Mouse (Mus musculus): ENCODE measurements at regions not wholly inside any gene's neighbourhood (a gene's known extent, or its start where the extent isn't known, plus 50 kb on each side); places are given as distances from the start of the nearest gene placed in this dataset.

DNA sequence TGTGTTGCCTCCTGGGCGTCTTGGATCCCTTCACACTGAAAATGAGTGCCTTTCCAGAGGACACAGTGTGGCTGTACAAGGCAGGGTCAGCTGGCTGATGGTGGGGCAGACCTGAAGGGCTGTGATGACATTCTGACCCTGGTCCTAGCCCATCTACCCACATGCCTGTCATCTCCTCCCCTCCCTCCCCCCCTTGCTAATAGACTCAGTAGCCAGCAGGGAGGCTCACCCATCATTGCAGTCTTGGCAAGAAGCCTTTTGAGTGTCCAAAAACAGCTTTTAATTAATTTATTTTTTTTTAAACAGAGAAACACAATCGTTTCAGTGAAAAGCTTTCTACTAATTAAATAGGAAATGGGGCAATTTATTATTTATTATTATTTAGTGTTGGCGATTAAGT lies 67.0 kb upstream of the Ssx2ip start:
- no peak for DNase-seq

DNA sequence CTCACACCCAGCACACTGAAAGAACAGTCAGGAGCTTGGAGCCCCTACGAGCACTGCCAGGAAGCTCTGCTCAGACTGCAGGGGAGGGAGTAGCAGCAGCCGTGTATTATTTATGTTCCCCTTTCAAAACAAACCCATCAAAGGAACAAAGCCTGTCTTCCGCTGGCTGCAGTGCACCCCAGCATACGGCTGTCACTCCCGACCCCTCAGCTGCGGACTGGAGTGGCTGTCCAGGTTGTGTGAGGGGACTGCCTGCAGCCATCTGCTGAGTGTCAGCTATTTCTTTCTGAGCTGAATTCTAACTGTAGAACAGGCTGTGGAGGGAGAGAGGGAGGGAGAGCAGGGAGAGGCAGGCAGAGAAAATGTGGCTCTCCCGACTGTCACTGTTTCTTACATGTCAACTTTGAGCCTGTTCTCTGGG lies 66.6 kb upstream of the Ssx2ip start:
- peak; percentile 32 for DNase-seq

DNA sequence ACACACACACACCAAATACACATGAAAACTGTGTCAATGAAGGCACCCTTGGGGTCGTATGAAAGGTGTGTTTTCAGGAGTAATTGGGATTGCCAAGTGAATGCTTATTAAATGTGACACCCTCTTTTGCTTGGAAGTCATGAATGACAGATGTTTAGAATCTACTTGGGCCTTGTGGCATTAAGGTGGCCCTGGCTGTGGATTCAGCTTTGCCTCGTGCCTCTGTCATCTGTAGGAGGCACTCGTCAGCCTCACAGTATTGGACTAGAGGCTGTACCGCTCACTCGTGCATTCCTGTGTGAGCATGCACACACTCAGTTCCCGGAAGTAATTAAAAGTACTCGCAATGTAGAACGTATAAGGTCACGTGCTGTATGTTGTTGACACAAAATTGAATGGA lies 66.0 kb upstream of the Ssx2ip start:
- DNase-seq = no peak

- no peak for DNase-seq
Measured at GRCm38 (mm10) chr3:146340316-146341055, 64.0 kb upstream of the Ssx2ip start.

DNA sequence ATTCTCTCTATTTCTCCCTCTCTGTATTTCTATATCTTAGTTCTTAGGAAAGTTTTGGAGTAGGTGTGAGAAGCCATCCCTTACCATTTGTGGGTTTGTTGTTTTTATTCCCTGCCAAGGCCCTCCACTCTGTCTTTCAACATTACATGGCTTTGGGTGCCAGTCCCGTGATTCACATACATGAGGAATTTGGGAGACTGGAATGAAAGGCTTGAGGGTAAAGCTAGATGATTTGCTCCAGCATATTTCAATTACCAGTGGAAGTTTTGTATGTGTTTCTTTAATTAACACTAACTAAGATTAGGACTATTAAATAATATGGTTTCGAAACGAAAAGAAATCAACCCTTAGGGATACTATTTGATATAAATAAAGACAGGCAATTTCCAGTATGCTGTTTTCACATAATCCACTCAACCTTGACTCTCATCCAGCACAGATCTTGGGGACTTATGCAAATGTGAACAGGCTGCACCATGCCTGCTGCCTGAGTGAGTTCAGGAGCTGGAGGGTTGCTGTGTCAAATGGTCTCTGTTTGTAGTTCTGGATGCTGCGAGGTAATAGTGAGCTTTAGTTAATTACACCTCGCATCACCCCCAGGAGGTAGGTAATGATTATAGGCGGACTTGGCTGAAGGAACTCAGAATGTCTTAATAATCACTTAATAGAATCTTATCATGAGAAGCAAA lies 62.6 kb upstream of the Ssx2ip start:
- DNase-seq = no peak

- no peak for DNase-seq
Measured at GRCm38 (mm10) chr3:146342727-146343126, 61.7 kb upstream of the Ssx2ip start.

GRCm38 (mm10) chr3:146343649-146344401 lies 60.6 kb upstream of the Ssx2ip start:
- peak; percentile 75 for DNase-seq

- no peak for DNase-seq
Measured at GRCm38 (mm10) chr3:146344402-146345025, 59.9 kb upstream of the Ssx2ip start.

DNA sequence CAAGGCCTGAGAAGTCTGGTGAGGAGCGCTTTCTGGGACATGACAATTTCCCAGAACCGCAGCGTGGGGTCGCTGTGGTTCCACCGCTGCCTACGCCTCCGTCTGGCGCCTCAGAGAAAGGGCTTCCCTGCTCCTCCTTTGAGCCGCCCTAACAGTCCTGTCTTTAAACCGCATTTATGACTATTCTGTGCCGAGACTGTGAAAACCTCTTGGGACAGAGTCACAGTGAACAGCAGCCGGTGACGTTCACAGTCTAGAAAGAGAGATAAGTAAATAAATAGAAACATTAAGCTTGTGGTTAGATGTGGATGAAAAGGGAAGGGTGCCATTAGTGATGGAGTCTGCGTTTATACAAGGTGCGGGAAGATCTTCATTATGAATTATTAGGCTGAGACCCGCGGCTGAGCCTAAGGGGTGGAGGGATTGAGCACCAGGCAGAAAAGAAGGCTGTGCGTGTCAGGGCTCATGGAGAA lies 59.1 kb upstream of the Ssx2ip start:
- DNase-seq = peak; percentile 72

DNA sequence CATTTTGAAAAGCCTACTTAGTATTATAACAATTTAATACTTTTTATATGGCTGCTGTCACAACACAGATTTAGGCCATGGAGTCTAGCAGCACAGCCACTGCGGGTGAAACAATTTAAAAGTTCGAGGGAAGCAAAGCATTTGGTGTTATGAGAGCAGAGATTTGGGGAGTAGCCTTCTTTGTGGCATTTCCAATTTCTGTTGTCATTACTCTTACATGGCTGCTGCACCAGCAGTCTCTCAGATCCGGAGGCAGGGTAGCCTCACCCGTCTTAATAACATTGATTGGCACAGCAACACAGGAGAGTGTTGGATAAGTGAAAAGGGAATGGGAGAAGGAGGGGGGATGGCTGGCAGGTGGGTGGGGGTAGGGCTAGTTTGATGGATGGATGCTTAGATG lies 58.5 kb upstream of the Ssx2ip start:
- no peak for DNase-seq

GRCm38 (mm10) chr3:146347311-146347710 lies 57.1 kb upstream of the Ssx2ip start:
- no peak for DNase-seq

GRCm38 (mm10) chr3:146348921-146349320 lies 55.5 kb upstream of the Ssx2ip start:
- no peak for DNase-seq

DNA sequence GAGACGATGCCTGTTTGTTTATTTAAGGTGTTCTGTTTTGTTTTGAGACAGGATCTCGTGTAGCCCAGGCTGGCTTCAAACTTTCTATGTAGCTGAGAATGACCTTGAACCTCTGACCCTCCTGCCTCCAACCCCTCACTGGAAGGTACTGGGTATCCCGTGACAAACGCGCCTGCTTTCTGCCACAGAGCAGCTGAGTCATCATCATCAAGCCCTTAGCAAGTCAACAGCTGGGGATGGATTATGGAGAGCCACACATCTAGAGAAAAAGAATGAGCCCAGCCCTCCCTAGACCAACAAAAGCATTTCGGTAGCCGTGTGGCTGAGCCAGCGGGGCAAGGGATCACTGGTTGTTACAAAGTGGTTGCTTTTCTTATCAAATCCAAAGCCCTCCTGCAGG lies 55.0 kb upstream of the Ssx2ip start:
- no peak for DNase-seq

- no peak for DNase-seq
Measured at GRCm38 (mm10) chr3:146350126-146350525, 54.3 kb upstream of the Ssx2ip start.

DNA sequence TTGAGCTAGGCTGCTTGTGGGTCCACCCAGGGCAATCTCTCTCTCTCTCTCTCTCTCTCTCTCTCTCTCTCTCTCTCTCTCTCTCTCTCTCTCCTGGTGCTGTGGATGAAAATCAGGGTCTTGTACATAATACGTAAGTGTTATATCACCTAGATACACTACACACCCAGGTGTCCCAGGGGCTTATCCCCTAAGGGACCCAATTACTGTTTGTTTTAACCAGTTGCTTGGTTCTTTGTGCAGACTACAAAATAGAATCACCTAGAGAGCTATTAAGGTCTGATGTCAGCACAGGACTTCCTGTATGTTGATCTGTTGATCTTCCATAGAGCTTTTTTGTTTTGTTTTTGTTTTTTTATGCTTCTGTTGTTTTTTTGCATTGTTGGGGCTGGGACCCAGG lies 53.0 kb upstream of the Ssx2ip start:
- no peak for DNase-seq

GRCm38 (mm10) chr3:146352187-146352586 lies 52.3 kb upstream of the Ssx2ip start:
- DNase-seq = peak; percentile 62

DNA sequence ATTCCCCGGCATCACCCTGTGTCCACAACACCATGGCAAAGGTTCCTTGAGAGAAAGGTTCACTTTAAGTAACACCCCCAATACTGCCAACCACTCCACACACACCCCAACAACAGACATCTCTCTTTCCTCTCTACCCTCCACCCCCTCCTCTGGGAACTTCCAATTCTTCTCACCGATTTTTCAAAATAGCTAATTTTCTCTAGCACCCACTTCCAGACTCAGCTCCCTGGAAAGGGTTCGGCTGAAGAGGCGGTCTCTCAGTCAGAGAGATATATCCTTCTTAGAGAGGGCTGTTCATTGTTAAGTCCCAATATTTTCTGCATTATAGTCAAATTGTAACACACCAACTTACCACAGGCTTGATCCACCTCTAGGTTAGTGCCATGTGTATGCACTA lies 50.5 kb upstream of the Ssx2ip start:
- no peak for DNase-seq

Data from lung, postnatal 10 days (tissue).